Mouse (Mus musculus) ES-Bruce4 (cell line): ENCODE measurements around the gene Hsf2.

Experiments used
- CTCF ChIP-seq: IDR thresholded peaks from one replicate; pipeline ENCODE4 v1.8.1; 2011; ENCODE audit warnings: low read depth, low read length
- EP300 ChIP-seq: IDR thresholded peaks from 2 replicates; pipeline ENCODE4 v1.6.1; 2011; ENCODE audit warnings: low read depth, low read length; ENCODE audit not compliant: insufficient read depth
- POLR2A ChIP-seq: IDR thresholded peaks from one replicate; pipeline ENCODE4 v1.8.1; 2011; ENCODE audit warnings: low read length; ENCODE audit not compliant: insufficient read depth

- TF ChIP-seq POLR2A (no peak), CTCF (no peak), EP300 (no peak)
Measured at GRCm38 (mm10) chr10:57553719-57554118, 67.5 kb downstream of the Hsf2 start.
